Mouse (Mus musculus) heart, embryonic 12.5 days (tissue): ENCODE results near the gene Rpl23a. TPM values are rescaled to one million over a fixed set of nuclear protein-coding genes. Genes with fewer than 3 reads are reported as not detected.

ENCODE experiments used
- ATAC-seq: fragments of 200-750 bp; cut with Nextera tagmentation; 2 replicates; pipeline ENCODE4 v1.8.0; 2017; ENCODE audit warnings: moderate TSS enrichment, moderate library complexity; ENCODE audit not compliant: insufficient number of reproducible peaks, low FRiP score
- H3K27ac ChIP-seq: fragments of 300-500 bp; sonication (generic); 2 replicates; pipeline ENCODE4 v1.5.1; 2016; ENCODE audit warnings: mild to moderate bottlenecking, moderate library complexity; ENCODE audit not compliant: poor library complexity, severe bottlenecking
- H3K27me3 ChIP-seq: fragments of 300-500 bp; sonication (generic); replicated peaks from 2 replicates; pipeline ENCODE4 v1.6.1; 2016; ENCODE audit warnings: mild to moderate bottlenecking, moderate library complexity
- H3K36me3 ChIP-seq: fragments of 300-500 bp; sonication (generic); 2 replicates; pipeline ENCODE4 v1.6.1; 2016; ENCODE audit warnings: mild to moderate bottlenecking, moderate library complexity
- H3K4me1 ChIP-seq: fragments of 300-500 bp; sonication (generic); replicated peaks from 2 replicates; pipeline ENCODE4 v1.6.1; 2016; ENCODE audit warnings: mild to moderate bottlenecking
- H3K4me2 ChIP-seq: fragments of 300-500 bp; sonication (generic); 2 replicates; pipeline ENCODE4 v1.6.1; 2016; ENCODE audit warnings: mild to moderate bottlenecking, moderate library complexity
- H3K4me3 ChIP-seq: fragments of 300-500 bp; sonication (generic); 2 replicates; pipeline ENCODE4 v1.5.1; 2016; ENCODE audit warnings: mild to moderate bottlenecking
- H3K9ac ChIP-seq: fragments of 300-500 bp; sonication (generic); 2 replicates; pipeline ENCODE4 v1.6.1; 2016; ENCODE audit warnings: mild to moderate bottlenecking, moderate library complexity
- H3K9me3 ChIP-seq: fragments of 300-500 bp; sonication (generic); replicated peaks from 2 replicates; pipeline ENCODE4 v1.6.1; 2016; ENCODE audit warnings: mild to moderate bottlenecking, moderate library complexity
- WGBS: fragments of 180-500 bp; shearing (Covaris S2); methylation state at CpG from one replicate; pipeline ENCODE4 v1.1.7; 2016; 5-methylcytosine and 5-hydroxymethylcytosine counted together
- polyA plus RNA-seq: library from polyadenylated mRNA; unstranded; fragments of >200 nt; fragmentation: Nextera tagmentation; extraction: Ambion mirVana; gene quantifications from 2 replicates; pipeline ENCODE4 v1.2.1, GENCODE M21; 2016

The Rpl23a gene
- polyA plus RNA-seq, 1 experiment from 2014 or later, result 859 TPM

DNA sequence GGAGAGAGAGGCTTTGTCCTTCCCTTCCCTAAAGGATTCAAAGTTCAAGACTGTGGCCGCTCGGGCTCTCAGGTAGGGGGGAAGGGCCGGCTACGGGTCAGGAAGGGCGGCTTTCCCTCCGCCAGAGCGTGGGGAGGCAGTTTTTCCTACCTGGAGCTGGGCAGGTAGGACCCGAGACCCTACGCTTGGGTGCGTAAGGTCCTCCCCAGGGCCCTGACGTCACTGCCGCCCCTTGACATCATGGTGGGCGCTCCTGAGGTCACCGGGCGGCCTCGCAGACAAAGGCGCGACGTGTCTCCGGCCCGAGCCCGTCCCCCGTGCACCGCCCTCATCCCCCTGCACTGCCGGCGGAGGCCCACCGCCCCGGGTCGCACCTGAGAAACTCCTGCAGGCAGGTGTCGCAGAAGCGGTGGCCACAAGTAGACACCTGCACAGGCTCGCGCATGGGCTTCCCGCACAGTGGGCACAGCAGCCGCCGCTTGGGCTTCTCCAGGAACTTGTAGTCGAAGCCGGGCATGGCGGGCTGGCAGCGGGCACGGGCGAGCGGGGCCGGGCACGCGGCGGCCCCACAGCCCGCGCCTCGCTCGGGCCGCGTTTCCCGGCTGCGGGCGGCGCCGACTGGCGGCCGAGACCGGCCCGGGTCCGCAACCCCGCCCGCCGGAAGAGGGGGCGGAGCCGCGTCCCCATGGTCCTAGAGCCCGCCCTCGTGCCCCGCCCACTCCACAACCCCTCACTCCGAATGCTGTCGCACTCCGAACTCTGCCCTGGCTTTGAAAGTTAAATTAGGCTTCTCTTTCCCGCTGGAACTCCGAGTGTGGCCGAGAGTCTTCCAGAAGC, 18.2 kb downstream of the Rpl23a start, which contains the start of gene Traf4:
TSS of gene Traf4 (minus strand) at position 666 of the 837 bp plus-strand sequence.
- Histone ChIP-seq H3K9me3 (no peaks in the 10 kb centered on the region), H3K4me1 (peaks cover 36% of the 10 kb centered on the region), H3K4me2 (peak within 1 kb of the TSS; percentile 81), H3K9ac (peak within 1 kb of the TSS; percentile 91), H3K27ac (peak within 1 kb of the TSS; percentile 93), H3K27me3 (no peaks in the 10 kb centered on the region), H3K36me3 (peaks cover 26% of the 10 kb centered on the region), H3K4me3 (peak within 1 kb of the TSS; percentile 71)
- WGBS, result under 1% methylated on average over 77 of the region's 78 CpGs
- peak; percentile 90 for ATAC-seq

GRCm38 (mm10) chr11:78164604-78164923, 18.8 kb downstream of the Rpl23a start:
- no peaks in the 10 kb centered on the region for H3K27me3 ChIP-seq
- H3K27ac ChIP-seq, result peak overlapping the region; percentile 93
- peak overlapping the region; percentile 91 for H3K9ac ChIP-seq
- no peaks in the 10 kb centered on the region for H3K9me3 ChIP-seq
- H3K4me3 ChIP-seq, result peak overlapping the region; percentile 71
- H3K4me2 ChIP-seq, result peak overlapping the region; percentile 81
- WGBS, result 2% methylated on average over 14 of the region's 14 CpGs
- no peak for ATAC-seq
- peaks cover 37% of the 10 kb centered on the region for H3K4me1 ChIP-seq
- H3K36me3 ChIP-seq, result peaks cover 32% of the 10 kb centered on the region

DNA sequence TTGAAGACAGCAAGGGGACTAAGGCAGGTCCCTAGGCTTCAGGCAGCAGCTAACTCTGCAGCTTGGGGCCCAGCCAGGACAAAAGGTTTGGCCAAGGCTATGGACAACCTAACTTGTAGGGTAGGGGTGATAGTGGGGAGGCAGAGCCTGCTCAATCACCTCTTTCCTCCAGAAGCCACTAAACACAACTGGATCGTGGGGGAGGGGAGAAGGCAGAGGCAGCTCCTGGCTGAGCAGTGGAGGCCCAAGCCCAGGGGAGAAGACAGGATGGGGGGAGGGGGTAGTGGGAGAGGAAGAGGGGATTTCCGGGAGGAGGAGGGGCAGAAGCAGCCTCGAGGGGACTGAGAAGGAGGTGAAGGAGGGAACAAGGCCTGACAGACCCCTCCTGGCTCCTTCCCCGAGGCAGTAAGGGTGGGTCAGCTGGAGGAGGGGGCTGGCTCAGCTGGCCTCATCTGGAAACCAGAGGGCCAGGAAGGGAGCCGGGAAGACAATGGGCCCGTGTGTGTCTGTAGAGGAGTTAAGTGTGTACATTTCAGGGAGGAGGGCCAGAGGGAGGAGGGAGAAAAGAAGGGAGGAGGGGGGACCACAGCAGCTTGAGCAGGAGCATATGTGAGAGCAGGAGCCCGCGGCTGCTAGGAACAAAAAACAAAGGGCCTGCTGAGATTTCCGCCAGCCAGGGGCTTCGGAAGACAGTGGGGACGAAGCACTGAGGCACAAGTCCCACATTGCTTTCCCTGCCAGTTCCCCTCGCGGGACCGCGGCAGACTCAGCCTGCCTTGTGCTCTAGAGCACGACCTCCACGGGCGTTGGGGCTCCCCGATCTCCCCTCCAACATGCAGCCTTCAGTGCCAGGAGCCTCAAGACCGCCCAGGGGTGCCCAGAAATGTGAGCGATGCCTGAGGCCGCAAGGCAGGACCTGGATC, 19.4 kb downstream of the Rpl23a start:
- peaks cover 38% of the 10 kb centered on the region for H3K36me3 ChIP-seq
- peak overlapping the region; percentile 81 for H3K4me2 ChIP-seq
- no peaks in the 10 kb centered on the region for H3K27me3 ChIP-seq
- H3K4me1 ChIP-seq, result peaks cover 40% of the 10 kb centered on the region
- H3K9ac ChIP-seq, result peak overlapping the region; percentile 91
- peak overlapping the region; percentile 93 for H3K27ac ChIP-seq
- no peaks in the 10 kb centered on the region for H3K9me3 ChIP-seq
- under 1% methylated on average over 22 of the region's 22 CpGs for WGBS
- peak; percentile 68 for ATAC-seq
- peak overlapping the region; percentile 71 for H3K4me3 ChIP-seq

DNA sequence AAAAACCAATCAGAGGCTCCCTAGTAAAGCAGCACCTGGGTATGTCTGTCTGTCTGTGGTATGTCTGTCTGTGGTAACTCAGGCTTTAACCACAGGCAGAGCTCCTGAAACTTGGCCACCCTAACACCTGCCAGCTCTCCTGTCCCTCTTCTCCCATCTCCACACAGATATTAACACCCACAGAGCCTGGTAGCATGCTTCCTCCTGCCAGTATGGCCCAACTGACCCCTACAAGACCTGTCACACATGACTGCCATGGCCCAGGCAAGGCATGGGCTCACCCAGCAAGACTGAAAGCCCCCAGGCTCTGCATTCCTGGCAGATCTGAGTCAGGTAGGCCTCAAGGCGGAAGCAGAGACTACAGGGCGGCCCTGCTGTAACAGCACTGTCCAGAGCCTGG, 20.3 kb downstream of the Rpl23a start:
- H3K9me3 ChIP-seq, result no peaks in the 10 kb centered on the region
- H3K4me1 ChIP-seq, result peaks cover 42% of the 10 kb centered on the region
- WGBS, result 73% methylated on average over 2 of the region's 2 CpGs

GRCm38 (mm10) chr11:78162504-78162903, 20.9 kb downstream of the Rpl23a start:
- Histone ChIP-seq H3K27ac (peak overlapping the region; percentile 93; the same call in 1 of the 2 replicates), H3K9ac (0 out of 2 replicates have a peak overlapping the region, but pooled peaks have one; percentile 91), H3K36me3 (peaks cover 52% of the 10 kb centered on the region), H3K4me2 (peak overlapping the region; percentile 81), H3K4me3 (peak overlapping the region; percentile 71; the same call in 1 of the 2 replicates), H3K4me1 (peaks cover 42% of the 10 kb centered on the region), H3K9me3 (no peaks in the 10 kb centered on the region), H3K27me3 (no peaks in the 10 kb centered on the region)
- WGBS, result 69% methylated on average over 6 of the region's 6 CpGs
- ATAC-seq, result no peak

More for the DNA sequence above, 20.3 kb downstream of the Rpl23a start:
- peak overlapping the region; percentile 71 for H3K4me3 ChIP-seq
- no peak for ATAC-seq
- peak overlapping the region; percentile 93 for H3K27ac ChIP-seq
- peak overlapping the region; percentile 81 for H3K4me2 ChIP-seq
- H3K36me3 ChIP-seq, result peaks cover 47% of the 10 kb centered on the region
- no peaks in the 10 kb centered on the region for H3K27me3 ChIP-seq
- peak overlapping the region; percentile 91 for H3K9ac ChIP-seq

- peaks cover 55% of the 10 kb centered on the region for H3K36me3 ChIP-seq
- H3K4me2 ChIP-seq, result peak overlapping the region; percentile 81
- ATAC-seq, result no peak
- peak overlapping the region; percentile 19; the same call in 1 of the 2 replicates for H3K27ac ChIP-seq
- peaks cover 42% of the 10 kb centered on the region for H3K4me1 ChIP-seq
- 78% methylated on average over 4 of the region's 4 CpGs for WGBS
- 0 out of 2 replicates have a peak overlapping the region, but pooled peaks have one; percentile 3 for H3K4me3 ChIP-seq
- H3K27me3 ChIP-seq, result no peaks in the 10 kb centered on the region
- 0 out of 2 replicates have a peak overlapping the region, but pooled peaks have one; percentile 91 for H3K9ac ChIP-seq
- no peaks in the 10 kb centered on the region for H3K9me3 ChIP-seq
Observed at GRCm38 (mm10) chr11:78161968-78162367, 21.4 kb downstream of the Rpl23a start.

DNA sequence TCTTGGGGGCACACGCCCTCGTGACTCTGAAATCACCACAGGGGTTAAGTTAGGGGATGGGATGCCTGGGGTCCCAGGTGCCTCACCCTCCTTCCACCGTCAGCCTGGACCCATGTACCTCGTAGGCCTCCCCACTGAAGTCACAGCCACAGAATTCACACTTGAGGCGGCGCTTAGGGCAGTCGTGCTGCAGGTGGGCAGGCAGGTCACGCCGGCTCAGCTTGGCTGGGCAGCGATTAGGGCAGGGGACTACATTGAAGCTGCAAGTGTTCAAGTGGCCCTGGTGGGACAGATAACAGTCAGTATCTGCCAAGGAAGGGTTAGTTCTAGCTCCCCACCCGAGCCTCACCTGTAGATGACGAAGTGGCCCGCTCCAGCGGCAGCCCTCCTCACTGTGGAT, 22.2 kb downstream of the Rpl23a start:
- Histone ChIP-seq H3K27me3 (no peaks in the 10 kb centered on the region), H3K36me3 (peaks cover 60% of the 10 kb centered on the region), H3K9me3 (no peaks in the 10 kb centered on the region), H3K4me2 (no peak overlapping the region), H3K4me1 (peaks cover 41% of the 10 kb centered on the region), H3K4me3 (no peak overlapping the region), H3K27ac (no peak overlapping the region), H3K9ac (no peak overlapping the region)
- WGBS, result 90% methylated on average over 14 of the region's 14 CpGs
- ATAC-seq, result no peak

GRCm38 (mm10) chr11:78160675-78161074, 22.7 kb downstream of the Rpl23a start:
- no peak for ATAC-seq
- Histone ChIP-seq H3K4me3 (no peak overlapping the region), H3K4me1 (peaks cover 36% of the 10 kb centered on the region), H3K4me2 (no peak overlapping the region), H3K27ac (no peak overlapping the region), H3K36me3 (peaks cover 65% of the 10 kb centered on the region), H3K27me3 (no peaks in the 10 kb centered on the region), H3K9ac (no peak overlapping the region), H3K9me3 (no peaks in the 10 kb centered on the region)
- WGBS, result 85% methylated on average over 3 of the region's 3 CpGs

DNA sequence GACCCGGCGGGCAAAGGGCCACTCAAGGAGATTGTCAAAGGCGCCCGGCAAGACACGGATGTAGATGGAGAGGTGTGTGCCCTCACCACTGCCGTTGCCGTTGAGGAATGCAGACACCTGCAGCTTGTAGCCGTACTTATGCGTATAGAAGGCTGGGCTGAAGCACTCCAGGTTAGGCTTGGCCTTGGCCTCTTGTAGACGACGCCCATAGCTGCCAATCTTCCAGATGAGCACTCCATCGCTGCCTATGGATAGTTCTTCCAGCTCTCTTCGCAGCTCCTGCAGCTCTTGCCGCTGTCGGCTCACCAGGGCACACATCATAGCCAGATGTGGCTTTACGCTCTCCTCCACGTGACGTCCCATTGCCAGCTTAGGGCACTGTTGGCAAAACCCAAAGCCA, 23.2 kb downstream of the Rpl23a start:
- WGBS, result 87% methylated on average over 18 of the region's 18 CpGs
- H3K27me3 ChIP-seq, result no peaks in the 10 kb centered on the region
- peaks cover 70% of the 10 kb centered on the region for H3K36me3 ChIP-seq
- H3K4me1 ChIP-seq, result peaks cover 36% of the 10 kb centered on the region
- H3K9ac ChIP-seq, result no peak overlapping the region
- no peak overlapping the region for H3K27ac ChIP-seq
- H3K4me2 ChIP-seq, result no peak overlapping the region
- no peak for ATAC-seq
- H3K4me3 ChIP-seq, result no peak overlapping the region
- no peaks in the 10 kb centered on the region for H3K9me3 ChIP-seq

- H3K4me3 ChIP-seq, result 0 out of 2 replicates have a peak overlapping the region, but pooled peaks have one; percentile 3
- ATAC-seq, result no peak
- H3K27me3 ChIP-seq, result no peaks in the 10 kb centered on the region
- H3K27ac ChIP-seq, result no peak overlapping the region
- H3K4me2 ChIP-seq, result no peak overlapping the region
- 82% methylated on average over 7 of the region's 7 CpGs for WGBS
- peaks cover 76% of the 10 kb centered on the region for H3K36me3 ChIP-seq
- peaks cover 36% of the 10 kb centered on the region for H3K4me1 ChIP-seq
- no peak overlapping the region; the same call in 1 of the 2 replicates for H3K9ac ChIP-seq
- H3K9me3 ChIP-seq, result no peaks in the 10 kb centered on the region
Observed at GRCm38 (mm10) chr11:78159557-78159956, 23.8 kb downstream of the Rpl23a start.

GRCm38 (mm10) chr11:78159096-78159495, 24.3 kb downstream of the Rpl23a start:
- no peak for ATAC-seq
- H3K4me1 ChIP-seq, result peaks cover 36% of the 10 kb centered on the region
- no peak overlapping the region for H3K9ac ChIP-seq
- H3K36me3 ChIP-seq, result peaks cover 80% of the 10 kb centered on the region
- H3K9me3 ChIP-seq, result no peaks in the 10 kb centered on the region
- H3K27ac ChIP-seq, result no peak overlapping the region
- no peaks in the 10 kb centered on the region for H3K27me3 ChIP-seq
- no peak overlapping the region for H3K4me2 ChIP-seq
- H3K4me3 ChIP-seq, result 0 out of 2 replicates have a peak overlapping the region, but pooled peaks have one; percentile 3
- WGBS, result 25% methylated on average over 2 of the region's 2 CpGs
